Mouse (Mus musculus) spleen, postnatal 4 days (tissue): ENCODE results near the gene Kcnk10.

Experiments used
- DNase-seq, 2 experiments: peaks; one replicate each; pipeline ENCODE4 v3.0.0; 2022; ENCODE audit warnings: low spot score in 2 of 2

Gene Kcnk10

GRCm38 (mm10) chr12:98519866-98520567 is 58.1 kb downstream of the Kcnk10 start:
- DNase-seq: no peak

- DNase-seq: no peak
These were observed 72.5 kb downstream of the Kcnk10 start for GRCm38 (mm10) chr12:98505601-98506000.

GRCm38 (mm10) chr12:98501528-98502280 is 76.4 kb downstream of the Kcnk10 start:
- DNase-seq: no peak

GRCm38 (mm10) chr12:98501045-98501444 is 77.1 kb downstream of the Kcnk10 start:
- no peak for DNase-seq

GRCm38 (mm10) chr12:98481460-98481859 is 96.7 kb downstream of the Kcnk10 start:
- DNase-seq: no peak

- DNase-seq: no peak
These were observed 97.1 kb downstream of the Kcnk10 start for GRCm38 (mm10) chr12:98481048-98481447.

GRCm38 (mm10) chr12:98477673-98478461 is 100.2 kb downstream of the Kcnk10 start:
- no peak for DNase-seq

- DNase-seq: no peak
These were observed 106.9 kb downstream of the Kcnk10 start for GRCm38 (mm10) chr12:98471232-98471631.

GRCm38 (mm10) chr12:98470097-98470496 is 108.0 kb downstream of the Kcnk10 start:
- DNase-seq: no peak

GRCm38 (mm10) chr12:98467793-98468192 is 110.3 kb downstream of the Kcnk10 start:
- DNase-seq: no peak

GRCm38 (mm10) chr12:98459889-98460288 is 118.2 kb downstream of the Kcnk10 start:
- DNase-seq: peak; percentile 18 to 73

- DNase-seq: no peak
These were observed 119.2 kb downstream of the Kcnk10 start for GRCm38 (mm10) chr12:98458944-98459343.

GRCm38 (mm10) chr12:98458516-98458915 is 119.6 kb downstream of the Kcnk10 start:
- DNase-seq: no peak

- no peak for DNase-seq
These were observed 124.9 kb downstream of the Kcnk10 start for GRCm38 (mm10) chr12:98453161-98453560.

GRCm38 (mm10) chr12:98452646-98453045 is 125.5 kb downstream of the Kcnk10 start:
- DNase-seq: no peak

GRCm38 (mm10) chr12:98445637-98446036 is 132.5 kb downstream of the Kcnk10 start:
- DNase-seq: no peak

- no peak for DNase-seq
These were observed 133.2 kb downstream of the Kcnk10 start for GRCm38 (mm10) chr12:98444860-98445259.

- no peak for DNase-seq
These were observed 134.4 kb downstream of the Kcnk10 start for GRCm38 (mm10) chr12:98443754-98444153.

- no peak for DNase-seq
These were observed 140.0 kb downstream of the Kcnk10 start for GRCm38 (mm10) chr12:98438080-98438479.

- no peak for DNase-seq
These were observed 147.4 kb downstream of the Kcnk10 start for GRCm38 (mm10) chr12:98430683-98431082.

- DNase-seq: no peak
These were observed 156.8 kb downstream of the Kcnk10 start for GRCm38 (mm10) chr12:98421340-98421739.

- DNase-seq: no peak
These were observed 158.3 kb downstream of the Kcnk10 start for GRCm38 (mm10) chr12:98419849-98420248.
